Mouse (Mus musculus): ENCODE measurements around the gene Cbfa2t2. TPM values are rescaled to one million over a fixed set of nuclear protein-coding genes. Genes with fewer than 3 reads are reported as not detected.

Cbfa2t2 gene
- 11.2 and 20.3 TPM in 2 replicates for polyA plus RNA-seq (2012; rRNA removed; ENCODE audit: low replicate concordance)

DNA sequence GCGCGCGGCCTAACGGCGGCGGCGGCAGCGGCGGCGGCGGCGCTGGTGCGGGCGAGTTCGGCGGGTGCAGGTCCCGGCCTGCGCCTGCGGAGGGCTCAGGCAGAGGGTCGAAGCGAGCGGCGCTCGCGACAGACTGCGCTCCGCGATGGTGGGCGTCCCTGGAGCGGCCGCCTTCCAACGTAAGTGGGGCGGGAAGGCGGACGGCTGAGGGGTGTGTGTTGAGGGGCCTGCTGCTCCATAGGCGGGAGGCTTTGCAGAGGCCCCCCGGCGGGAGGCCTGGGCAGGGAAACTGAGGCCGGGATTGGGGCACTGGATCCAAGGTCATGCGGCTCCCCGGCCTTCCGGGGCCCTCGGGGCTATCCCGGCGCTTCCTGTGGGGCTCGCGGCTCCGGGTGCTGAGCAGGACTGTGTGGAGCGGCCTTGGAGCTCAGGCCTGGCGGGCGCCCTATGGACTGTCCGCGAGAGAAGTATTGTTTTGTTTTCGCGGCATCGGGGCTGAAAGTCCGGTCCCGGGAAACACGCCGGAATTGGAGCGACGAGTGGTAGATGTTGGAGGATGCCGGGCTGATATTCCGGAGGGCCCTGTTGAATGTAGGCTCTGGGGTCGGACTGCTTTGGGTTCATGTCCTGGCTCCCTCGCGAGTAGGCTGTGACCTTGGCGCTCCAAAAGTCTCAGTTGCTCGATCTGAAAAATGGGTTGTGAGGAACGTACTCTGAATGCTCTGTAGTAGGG is at the start of gene Cbfa2t2:
Gene Cbfa2t2, plus strand, starts transcription at position 24 of the 733 bp plus-strand sequence.

GRCm38 (mm10) chr2:154407643-154408445 is 28.4 kb upstream of the Cbfa2t2 start, which contains the start of gene Snta1:
Snta1 (minus strand) TSS chr2:154408099.

GRCm38 (mm10) chr2:154546711-154547110 is 110.4 kb downstream of the Cbfa2t2 start, which contains the start of gene 1700003F12Rik:
1700003F12Rik (plus strand) TSS chr2:154547085.

DNA sequence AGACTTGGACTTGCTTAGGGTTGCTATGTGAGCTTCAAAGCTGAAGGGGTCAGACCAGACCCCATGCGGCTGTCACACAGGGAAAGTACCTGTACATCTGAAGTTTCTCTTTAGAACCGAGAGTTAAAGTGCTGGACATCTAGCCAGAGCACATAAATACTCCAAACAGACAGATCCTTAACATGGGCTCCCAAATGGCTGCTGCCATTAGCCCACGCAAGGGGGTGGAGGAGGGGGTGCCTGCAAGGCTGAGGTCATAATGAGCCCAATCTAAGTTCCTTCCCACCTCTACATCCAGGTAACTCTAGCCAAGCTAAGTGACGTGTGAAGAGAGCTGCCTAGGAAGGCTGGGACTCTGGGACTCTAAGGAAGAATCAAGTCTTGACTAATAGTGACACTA is 115.2 kb downstream of the Cbfa2t2 start, which contains the start of gene Actl10:
Gene Actl10, plus strand, starts transcription at position 301 of the 400 bp plus-strand sequence.

DNA sequence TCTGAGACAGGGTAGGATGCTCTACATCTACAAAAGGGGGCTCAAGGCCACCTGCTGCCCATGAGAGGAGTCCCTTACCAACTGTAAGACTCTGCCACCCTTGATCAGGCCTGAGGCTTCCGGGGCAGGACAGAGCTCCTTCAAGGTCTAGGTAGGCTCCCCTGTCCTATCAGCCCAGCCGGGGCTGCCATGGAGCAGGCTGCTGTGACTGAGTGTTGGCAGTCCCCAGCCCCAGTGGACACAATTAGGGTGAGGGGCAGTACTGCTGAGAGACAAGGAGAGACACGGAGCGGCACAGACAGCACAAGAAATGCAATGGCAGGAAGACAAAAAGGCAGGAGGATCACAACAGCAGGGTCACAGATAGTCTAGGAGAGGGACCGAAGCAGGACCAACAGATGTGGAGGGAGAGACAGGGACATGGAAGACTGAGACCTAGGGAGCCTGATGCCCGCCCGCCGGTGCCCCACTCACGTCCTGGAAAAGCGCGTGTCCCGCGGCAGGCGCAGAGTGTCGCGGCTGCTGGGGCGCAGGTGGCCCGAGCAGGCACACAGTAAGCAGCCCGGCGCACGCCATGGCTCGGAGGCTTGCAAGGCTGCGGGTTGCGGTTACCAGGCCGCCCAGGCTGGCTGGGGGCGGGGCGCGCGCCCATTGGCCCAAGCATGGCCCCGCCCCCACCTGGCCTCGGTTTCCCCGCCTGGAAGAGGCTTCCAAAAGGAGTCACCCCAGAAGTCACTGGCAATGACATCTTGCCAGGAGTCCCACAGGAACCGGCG is 122.2 kb downstream of the Cbfa2t2 start, which contains the start of gene Necab3:
Gene Necab3, minus strand, starts transcription at position 627 of the 776 bp plus-strand sequence.

DNA sequence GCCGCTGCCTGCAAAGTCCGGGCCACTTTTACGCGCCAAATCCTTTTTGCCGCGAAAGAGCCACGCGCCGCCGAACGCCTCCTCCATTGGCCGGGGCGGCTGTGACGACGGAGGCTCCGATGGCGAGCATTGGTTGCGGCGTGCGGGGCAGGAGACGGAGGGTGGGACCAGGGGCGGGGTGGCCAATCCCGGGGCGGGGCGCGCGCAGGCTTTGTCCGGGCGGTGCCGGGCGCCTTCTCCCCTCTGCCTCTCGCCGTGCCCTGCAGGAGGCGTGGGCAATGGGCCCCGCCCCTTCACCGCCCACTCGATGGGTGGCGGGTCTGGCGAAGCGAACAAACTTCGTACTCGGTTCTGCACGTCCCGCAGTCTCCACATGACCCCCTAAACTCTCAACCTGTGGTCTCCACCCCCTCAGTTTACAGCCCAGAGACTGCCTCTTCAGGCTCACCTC is 133.6 kb downstream of the Cbfa2t2 start, which contains the start of gene E2f1:
Gene E2f1, minus strand, starts transcription at position 57 of the 451 bp plus-strand sequence.

Other genes with a start within 250 kb of the Cbfa2t2 start
- 0.09 and 0.54 TPM in 2 replicates for gene Bpifb1, start 245.7 kb upstream of the Cbfa2t2 start, polyA plus RNA-seq (2012; rRNA removed; ENCODE audit: low replicate concordance)
- 0.13 and 18.8 TPM in 2 replicates for gene Bpifb5, start 212.7 kb upstream of the Cbfa2t2 start, polyA plus RNA-seq (2012; rRNA removed; ENCODE audit: low replicate concordance)
- not detected in 2 replicates for gene Bpifb9a, start 178.6 kb upstream of the Cbfa2t2 start, polyA plus RNA-seq (2012; rRNA removed; ENCODE audit: low replicate concordance)
- not detected in 2 replicates for gene Bpifb9b, start 129.3 kb upstream of the Cbfa2t2 start, polyA plus RNA-seq (2012; rRNA removed; ENCODE audit: low replicate concordance)
- 11.2 and 12.8 TPM in 2 replicates for gene Cdk5rap1, start 63.5 kb upstream of the Cbfa2t2 start, polyA plus RNA-seq (2012; rRNA removed; ENCODE audit: low replicate concordance)
- 25.8 and 67.9 TPM in 2 replicates for gene Snta1, start 28.4 kb upstream of the Cbfa2t2 start, polyA plus RNA-seq (2012; rRNA removed; ENCODE audit: low replicate concordance)
- 0.77 and 1.5 TPM in 2 replicates for gene 1700003F12Rik, start 110.6 kb downstream of the Cbfa2t2 start, polyA plus RNA-seq (2012; rRNA removed; ENCODE audit: low replicate concordance)
- not detected in 2 replicates for gene Actl10, start 115.3 kb downstream of the Cbfa2t2 start, polyA plus RNA-seq (2012; rRNA removed; ENCODE audit: low replicate concordance)
- gene Necab3, start 122.4 kb downstream of the Cbfa2t2 start, polyA plus RNA-seq (2012; rRNA removed; ENCODE audit: low replicate concordance): 1.6 and 8.0 TPM in 2 replicates
- 13.4 and 15.1 TPM in 2 replicates for gene E2f1, start 133.4 kb downstream of the Cbfa2t2 start, polyA plus RNA-seq (2012; rRNA removed; ENCODE audit: low replicate concordance)
- 60.5 and 151 TPM in 2 replicates for gene Pxmp4, start 167.2 kb downstream of the Cbfa2t2 start, polyA plus RNA-seq (2012; rRNA removed; ENCODE audit: low replicate concordance)
- 4.0 and 6.1 TPM in 2 replicates for gene Zfp341, start 176.8 kb downstream of the Cbfa2t2 start, polyA plus RNA-seq (2012; rRNA removed; ENCODE audit: low replicate concordance)
- gene 4930519P11Rik, start 177.0 kb downstream of the Cbfa2t2 start, polyA plus RNA-seq (2012; rRNA removed; ENCODE audit: low replicate concordance): 0.57 and 0.87 TPM in 2 replicates
- gene Chmp4b, start 215.2 kb downstream of the Cbfa2t2 start, polyA plus RNA-seq (2012; rRNA removed; ENCODE audit: low replicate concordance): 118 and 161 TPM in 2 replicates

Data from subcutaneous adipose tissue, adult 2 months (tissue).